Mouse (Mus musculus): Measurements from ENCODE around the gene Spag7.

Spag7 gene

GRCm38 (mm10) chr11:70668771-70669505, at the start of gene Spag7:
Gene Spag7 (minus strand): TSS chr11:70669416.
- peak; percentile 94 to 98 for DNase-seq

GRCm38 (mm10) chr11:70718481-70718880, 49.3 kb upstream of the Spag7 start:
- DNase-seq, result no peak

- no peak for DNase-seq
These were observed 46.6 kb upstream of the Spag7 start for GRCm38 (mm10) chr11:70715832-70716231.

GRCm38 (mm10) chr11:70713222-70713621, 44.0 kb upstream of the Spag7 start:
- DNase-seq, result no peak

- DNase-seq, result no peak
These were observed 41.8 kb upstream of the Spag7 start for GRCm38 (mm10) chr11:70711026-70711425.

GRCm38 (mm10) chr11:70706127-70706526, 36.9 kb upstream of the Spag7 start:
- no peak for DNase-seq

- no peak for DNase-seq
These were observed 33.6 kb upstream of the Spag7 start for GRCm38 (mm10) chr11:70702781-70703180.

GRCm38 (mm10) chr11:70701984-70702733, 32.9 kb upstream of the Spag7 start:
- no peak for DNase-seq

- DNase-seq, result no peak
These were observed 32.2 kb upstream of the Spag7 start for GRCm38 (mm10) chr11:70701221-70701955.

GRCm38 (mm10) chr11:70700613-70701012, 31.4 kb upstream of the Spag7 start:
- peak; percentile 41 to 58 for DNase-seq

GRCm38 (mm10) chr11:70699722-70700556, 30.7 kb upstream of the Spag7 start, which contains the start of the genes Inca1 and Kif1c:
Gene Inca1 (minus strand): TSS chr11:70700155.
Gene Kif1c (plus strand): TSS chr11:70700548.
- peak; percentile 89 to 91 for DNase-seq

GRCm38 (mm10) chr11:70699051-70699450, 29.8 kb upstream of the Spag7 start:
- no peak for DNase-seq

- no peak for DNase-seq
These were observed 28.2 kb upstream of the Spag7 start for GRCm38 (mm10) chr11:70697376-70697775.

- DNase-seq, result no peak
These were observed 24.3 kb upstream of the Spag7 start for GRCm38 (mm10) chr11:70693504-70693903.

- DNase-seq, result no peak
These were observed 20.4 kb upstream of the Spag7 start for GRCm38 (mm10) chr11:70689578-70689977.

- no peak for DNase-seq
These were observed 19.2 kb upstream of the Spag7 start for GRCm38 (mm10) chr11:70688372-70688771.

GRCm38 (mm10) chr11:70687601-70688199, 18.5 kb upstream of the Spag7 start, which contains the start of gene Camta2:
Gene Camta2 (minus strand): TSS chr11:70688105.
- DNase-seq, result peak; percentile 78 to 79

GRCm38 (mm10) chr11:70686901-70687566, 17.8 kb upstream of the Spag7 start:
- DNase-seq, result no peak

- DNase-seq, result no peak
These were observed 14.4 kb upstream of the Spag7 start for GRCm38 (mm10) chr11:70683640-70684039.

GRCm38 (mm10) chr11:70681897-70682581, 12.8 kb upstream of the Spag7 start:
- DNase-seq, result no peak

- no peak for DNase-seq
These were observed 12.0 kb upstream of the Spag7 start for GRCm38 (mm10) chr11:70681170-70681569.
